Mouse (Mus musculus) T-helper 2 cell (primary cell): ENCODE data around the gene Abcb7.
"Not testable (repeated sequence)": the region's sequence is repeated elsewhere in the genome, so short reads cannot be mapped to it uniquely, and the experiment has no call there.

Source experiments
- in situ Hi-C: fragments of 300-600 bp; cut with MboI, MseI; formaldehyde crosslinking; loops from one replicate; pipeline ENCODE4 v1.15.1; 2025; ENCODE audit warnings: high pct_unique_total_duplicates

Abcb7 gene

DNA sequence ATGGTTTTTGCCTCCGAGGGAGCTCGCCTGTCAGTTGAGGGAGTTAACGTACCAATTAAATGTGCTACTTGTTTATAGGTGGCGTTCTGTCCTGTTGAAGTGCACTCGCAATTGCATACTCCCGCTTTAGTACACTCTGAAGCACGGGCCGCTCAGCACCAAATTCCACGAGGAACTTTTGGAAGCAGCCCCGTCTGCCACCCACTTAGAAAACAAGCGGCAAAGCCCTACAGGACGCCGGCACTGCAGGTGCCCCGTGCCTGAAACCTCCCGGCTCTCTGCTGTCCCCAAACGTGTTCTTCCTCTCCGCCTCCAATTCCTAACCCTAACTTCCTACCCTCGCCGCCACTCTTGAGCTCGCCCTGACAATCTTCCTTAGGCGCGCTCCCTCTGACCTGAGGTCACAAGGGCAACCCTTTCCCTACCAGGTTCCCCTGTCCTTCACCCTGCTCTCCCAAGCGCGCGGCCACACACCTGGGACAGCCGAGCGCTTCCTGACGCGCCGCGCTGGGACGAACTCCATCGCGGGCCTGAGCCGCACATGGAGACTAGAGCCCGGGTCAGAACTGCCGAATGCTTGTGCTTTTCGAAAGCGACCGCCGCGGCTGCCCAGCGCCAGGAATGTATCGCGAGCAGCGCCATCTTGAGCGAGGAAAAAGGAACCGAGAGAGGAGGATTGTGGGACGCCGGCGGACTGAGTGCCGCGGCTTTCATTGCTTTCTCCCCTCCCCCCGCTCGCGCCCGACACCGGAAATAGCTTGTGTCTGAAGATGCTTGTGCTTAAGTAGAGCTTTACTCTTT lies at the start of gene Abcb7:
Abcb7 (minus strand) TSS at position 674 of the 801 bp plus-strand sequence.
- in situ Hi-C loops: no loop called here

DNA sequence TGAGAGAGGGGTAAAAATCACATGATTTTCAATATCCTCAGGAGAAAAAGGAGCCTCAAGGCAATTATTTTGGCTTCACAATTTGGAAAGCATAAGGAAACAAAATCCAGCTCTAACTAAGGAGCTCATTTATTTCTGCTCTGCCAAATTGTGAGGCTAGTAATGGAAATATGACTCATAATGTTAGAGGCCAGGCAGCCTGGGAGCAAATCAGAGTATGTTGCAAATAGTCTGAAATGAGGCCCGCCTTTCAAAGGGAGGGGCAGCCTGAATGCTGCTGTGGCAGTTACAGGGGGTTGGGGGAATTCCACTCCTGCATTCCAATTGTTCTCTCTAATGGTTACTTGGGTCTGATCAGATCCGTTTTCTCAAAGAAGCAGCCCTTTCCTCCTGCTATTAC lies 48.1 kb upstream of the Abcb7 start:
- in situ Hi-C loops: no loop called here

DNA sequence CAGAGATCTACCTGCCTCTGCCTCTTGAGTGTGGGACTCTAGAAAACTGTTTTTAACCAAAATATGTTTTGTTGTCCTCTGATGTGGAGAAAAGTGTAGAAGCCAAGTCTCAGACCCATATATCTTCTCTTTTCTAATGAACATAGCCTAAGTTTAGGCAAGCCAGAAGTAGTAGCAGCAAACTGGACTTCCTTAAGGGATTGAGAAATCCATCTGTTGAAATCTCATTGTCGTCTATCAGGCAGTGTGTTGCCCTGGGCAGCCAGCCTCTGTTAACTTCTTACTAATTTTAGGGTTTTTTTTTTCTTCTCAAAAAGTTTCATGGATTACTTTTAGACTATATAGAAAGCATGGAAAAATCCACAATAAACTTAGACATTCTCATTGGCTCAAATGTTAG lies 38.8 kb upstream of the Abcb7 start:
- in situ Hi-C loops: no loop called here

DNA sequence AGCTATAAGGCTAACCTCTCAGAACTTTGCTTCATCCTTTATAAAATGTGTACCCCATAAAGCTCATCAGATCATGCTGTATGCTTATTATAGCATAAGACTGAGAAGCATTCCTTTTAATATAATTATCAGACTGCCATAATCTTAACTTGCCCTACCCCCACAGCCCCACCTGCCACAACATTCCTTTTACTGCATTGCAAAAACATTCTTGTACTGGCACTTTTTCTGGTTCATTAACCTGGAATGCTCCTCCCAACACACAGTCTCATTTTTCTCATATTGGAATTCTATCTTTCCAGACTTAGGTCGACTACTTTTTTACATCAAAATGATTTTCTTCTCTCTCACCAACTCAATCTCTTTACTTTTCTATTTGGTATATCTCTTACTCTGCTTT lies 19.8 kb upstream of the Abcb7 start:
- in situ Hi-C loops: no loop called here

DNA sequence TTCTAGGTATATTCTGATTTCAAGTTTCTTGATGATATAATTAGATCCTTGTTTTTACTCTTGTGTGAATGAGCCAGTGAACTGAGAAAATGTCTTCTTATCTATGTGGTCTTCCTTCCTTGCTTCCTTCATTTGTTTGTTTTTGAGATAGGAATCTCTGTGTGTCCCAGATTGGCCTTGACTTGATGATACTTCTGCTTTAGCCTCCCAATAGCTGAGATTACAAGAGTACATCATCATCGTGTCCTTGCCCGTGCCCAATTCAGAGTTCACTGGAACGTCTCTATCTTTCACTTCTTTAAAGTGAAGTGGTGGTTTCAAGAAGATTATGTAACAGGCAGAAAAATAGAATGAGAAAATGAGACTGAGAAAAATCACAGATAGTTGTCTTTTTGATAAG lies 14.5 kb upstream of the Abcb7 start:
- in situ Hi-C loops: no loop called here

DNA sequence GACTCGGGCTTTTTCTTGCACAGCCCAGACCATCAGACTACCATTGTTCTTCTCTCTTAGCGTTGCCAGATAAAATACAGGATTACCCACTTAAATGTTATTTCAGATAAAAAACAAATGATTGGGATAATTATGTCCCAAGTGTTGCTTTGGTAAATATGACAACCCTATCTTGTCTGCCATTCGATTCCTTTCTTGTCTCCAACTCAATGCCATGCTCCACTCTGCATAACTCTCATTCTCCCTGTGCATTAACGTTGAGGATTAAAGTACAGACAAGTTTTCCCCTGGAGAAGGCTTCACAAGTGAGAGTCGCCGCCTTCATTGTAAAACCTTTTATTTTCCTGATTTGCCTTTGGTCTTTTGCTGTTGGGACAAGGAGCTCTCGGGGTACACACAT lies 339 bp upstream of the Abcb7 start:
- in situ Hi-C loops: no loop called here

DNA sequence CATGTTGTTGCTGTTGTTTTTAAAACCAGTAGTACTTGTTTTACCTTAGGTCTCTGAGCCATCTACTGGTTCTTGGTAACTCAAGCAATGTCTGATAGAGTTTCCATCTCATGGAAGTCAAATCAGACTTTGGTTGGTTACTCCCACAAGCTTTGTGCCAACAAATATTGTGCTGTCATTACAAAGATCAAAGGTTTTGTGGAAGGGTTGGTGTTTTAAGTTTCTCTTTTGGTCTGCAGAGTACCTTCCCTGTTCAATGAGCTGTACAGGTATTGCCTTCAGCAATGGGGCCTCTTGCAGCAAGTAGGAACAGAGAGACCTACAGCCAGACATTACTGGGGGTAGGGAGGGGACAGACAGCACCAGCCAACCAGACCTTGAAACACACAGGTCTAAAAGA lies 5.5 kb downstream of the Abcb7 start:
- in situ Hi-C loops: no loop called here

DNA sequence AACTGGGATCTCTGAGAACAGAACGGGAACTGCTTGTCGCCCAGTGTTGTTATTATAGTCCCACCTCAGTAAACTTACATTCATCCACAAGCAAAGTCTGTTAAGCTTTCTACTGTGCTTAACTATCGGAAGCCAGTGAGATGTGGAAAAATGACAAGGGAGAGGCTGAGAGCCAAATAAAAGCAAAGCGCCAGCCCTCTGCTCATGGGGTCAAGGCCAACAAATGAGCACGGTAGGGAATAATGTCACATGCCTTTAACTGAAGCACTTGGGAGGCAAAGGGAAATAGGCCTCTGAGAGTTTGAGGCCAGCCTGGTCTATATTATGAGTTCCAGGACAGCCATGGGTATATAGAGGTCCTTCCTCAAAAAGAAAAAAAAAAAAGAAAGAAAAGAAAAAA lies 11.2 kb downstream of the Abcb7 start:
- in situ Hi-C loops: no loop called here

DNA sequence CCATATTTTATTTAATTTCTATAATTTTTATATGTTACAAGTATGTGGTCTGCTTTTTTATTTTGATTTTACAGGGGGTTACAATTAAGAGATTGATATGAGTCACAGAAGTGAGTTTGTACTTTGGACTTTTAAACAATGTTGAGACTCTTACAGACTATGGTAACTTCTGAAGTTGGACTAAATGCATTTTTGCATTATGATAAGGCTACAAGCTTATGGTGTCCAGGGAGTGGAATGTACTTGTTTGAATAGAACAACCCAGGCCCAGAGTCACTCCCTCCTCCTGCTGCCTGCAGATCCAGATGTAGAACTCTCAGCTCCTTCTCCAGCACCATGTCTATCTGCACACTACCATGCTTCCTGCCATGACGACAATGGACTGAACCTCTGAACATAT lies 12.5 kb downstream of the Abcb7 start:
- in situ Hi-C loops: no loop called here

DNA sequence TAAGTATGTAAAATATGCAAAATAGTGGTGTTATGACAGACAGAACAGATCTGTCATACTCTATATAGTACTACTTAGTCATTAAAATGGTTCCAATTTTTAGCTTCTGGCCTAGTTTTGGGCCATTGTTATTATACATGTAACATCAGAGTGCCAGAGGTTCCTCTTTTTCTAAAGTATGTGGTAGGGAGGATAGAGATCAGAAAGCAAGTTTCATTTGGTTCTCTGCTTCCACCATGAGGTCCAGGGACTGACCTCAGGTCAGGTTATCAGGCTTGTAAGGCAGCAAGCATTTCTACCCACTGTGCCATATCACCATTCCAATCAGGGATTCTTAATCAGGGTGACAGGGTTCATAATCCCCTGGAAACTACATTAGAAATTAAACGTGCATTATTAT lies 16.1 kb downstream of the Abcb7 start:
- in situ Hi-C loops: no loop called here

DNA sequence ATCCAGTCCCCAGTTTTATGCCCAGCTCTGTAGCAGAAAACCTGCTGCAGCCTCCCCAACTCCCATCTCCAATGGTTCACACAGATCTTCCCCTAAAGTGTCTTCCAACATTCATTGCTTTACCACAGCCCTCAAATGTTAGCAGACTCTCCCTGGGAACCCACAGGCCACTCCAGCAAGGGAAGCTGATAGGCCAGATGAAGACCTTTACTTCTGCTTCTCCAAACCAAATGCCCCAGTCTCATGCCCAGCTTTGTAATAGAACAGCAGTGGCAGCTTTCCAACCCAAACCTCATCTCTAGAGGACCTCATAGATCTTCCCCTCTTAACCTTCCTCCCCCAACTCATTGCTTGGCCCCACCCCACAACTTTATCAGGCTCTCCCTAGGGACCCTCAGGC lies 54.0 kb downstream of the Abcb7 start:
- in situ Hi-C loops: no loop called here

DNA sequence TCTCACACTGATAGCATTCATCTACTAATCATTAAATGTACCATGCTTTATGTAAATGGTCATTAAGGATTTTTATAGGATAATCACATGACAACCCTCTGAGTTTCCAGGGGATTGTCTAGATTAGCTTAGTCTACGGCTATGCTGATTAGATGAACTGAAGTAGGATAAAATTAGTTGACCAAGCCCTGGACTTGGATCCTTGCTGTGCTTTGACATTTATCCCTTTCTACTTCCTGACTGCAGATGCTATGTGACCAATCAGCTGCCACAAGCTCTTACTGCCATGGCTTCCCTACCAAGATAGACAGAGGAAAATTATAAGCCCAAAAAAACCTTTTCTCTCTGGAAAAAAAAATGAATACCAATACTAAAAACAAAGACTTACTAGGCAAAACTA lies 57.8 kb downstream of the Abcb7 start:
- in situ Hi-C loops: no loop called here

DNA sequence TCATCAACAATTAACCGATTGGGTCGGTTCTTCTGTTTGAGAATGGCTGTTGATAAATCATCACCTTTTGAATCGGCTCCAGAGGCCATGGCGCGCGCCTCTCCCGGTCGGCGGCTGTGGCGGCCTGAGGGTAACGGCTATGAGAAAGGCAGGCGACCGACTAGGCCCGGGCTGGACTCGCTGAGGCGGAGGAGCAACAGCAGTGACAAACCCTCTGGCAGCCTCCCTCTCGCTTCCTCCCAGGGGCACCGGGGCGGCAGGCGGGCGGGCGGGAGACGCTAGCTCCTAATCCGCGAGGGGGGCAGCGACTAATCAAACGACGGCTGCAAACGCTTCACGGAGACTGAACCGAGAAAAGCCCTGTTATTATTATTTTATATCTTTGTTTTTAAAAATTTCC lies 65.5 kb downstream of the Abcb7 start:
- in situ Hi-C loops: not testable (repeated sequence)

DNA sequence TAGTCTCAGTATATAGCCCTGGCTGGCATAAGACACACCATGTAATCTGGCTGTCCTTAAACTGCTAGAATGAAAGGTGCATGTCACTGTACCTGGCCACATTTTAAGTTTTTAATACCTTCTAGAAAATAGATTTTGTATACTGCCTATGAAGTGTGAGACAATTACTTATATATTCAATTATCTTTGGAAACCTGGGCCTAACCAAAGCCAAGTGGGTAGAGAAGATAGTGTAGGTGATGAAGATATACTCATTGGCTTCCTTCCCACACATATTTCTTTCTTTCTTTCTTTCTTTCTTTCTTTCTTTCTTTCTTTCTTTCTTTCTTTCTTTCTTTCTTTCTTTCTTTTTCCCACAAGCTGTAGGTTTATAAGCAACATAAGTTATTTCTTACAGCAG lies 121.9 kb downstream of the Abcb7 start:
- in situ Hi-C loops: no loop called here

DNA sequence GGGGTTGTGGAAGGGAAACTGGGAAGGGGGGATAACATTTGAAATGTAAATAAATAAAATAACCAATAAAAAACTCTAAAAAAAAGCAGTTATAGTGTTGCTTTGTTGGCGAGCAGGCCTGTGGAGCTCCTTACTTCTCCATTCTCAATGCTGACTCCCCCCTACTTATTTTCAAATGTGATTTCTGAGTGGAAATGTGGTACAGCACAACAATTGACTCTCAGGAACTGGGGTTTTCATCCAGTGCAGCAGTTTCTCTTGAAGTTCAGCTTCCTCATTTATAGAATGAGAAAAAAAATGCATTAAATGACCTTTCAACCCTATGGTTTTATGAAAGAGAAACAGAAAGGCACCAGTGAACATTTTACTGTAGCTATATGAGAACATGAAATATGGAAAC lies 133.8 kb downstream of the Abcb7 start:
- in situ Hi-C loops: no loop called here

DNA sequence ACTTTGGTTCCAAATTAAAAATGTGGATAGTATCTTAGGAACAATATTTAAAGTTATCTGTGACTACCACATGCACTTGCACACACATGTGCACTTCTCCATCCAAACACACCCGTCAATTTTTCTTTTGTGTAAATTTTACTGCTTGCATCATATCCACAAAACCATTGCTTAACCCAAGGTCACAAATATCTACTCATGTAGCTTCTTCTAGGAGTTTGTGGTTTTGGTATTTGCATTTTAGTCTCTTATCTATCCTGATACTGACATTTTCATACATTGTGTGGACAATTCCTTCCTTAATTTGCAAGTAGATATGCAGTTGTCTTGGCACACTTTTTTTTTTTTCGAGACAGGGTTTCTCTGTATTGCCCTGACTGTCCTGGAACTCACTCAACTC lies 149.3 kb downstream of the Abcb7 start:
- in situ Hi-C loops: no loop called here

DNA sequence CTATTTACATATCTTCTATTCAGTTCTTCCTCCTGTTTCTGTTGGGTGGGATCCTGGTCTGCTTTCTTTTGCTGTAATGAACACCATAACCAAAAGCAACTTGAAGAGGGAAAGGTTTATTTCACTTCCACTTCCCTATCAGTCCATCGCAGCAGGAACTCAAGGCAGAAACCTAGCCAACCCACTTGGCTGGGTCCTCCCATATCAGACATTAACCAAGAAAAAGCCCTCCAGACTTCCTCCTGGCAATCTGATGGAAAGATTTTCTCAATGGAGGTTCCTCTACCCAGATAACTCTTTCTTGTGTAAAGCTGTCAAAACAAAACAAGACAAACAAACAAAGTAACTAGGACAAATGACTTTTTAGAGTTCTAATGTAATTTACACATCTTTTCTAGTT lies 151.2 kb downstream of the Abcb7 start:
- in situ Hi-C loops: no loop called here

DNA sequence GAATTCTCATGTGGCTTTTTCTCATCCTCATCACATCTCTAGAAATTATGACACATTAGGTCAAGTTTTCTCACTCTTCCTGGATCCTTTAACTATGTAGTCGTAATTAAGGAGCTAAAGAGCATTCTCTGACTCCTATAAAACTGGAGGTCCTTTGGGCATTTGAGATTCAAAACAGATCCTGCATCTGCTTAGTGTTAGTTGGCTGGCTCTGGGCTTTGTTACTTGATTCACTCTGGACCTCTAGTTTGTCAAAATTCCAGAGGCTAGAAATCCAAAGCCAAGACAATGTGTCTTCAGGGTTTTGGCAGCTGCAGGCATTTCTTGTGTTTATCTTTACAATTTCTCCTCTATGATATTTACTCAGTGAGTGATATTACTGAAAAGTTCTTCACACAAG lies 157.1 kb downstream of the Abcb7 start:
- in situ Hi-C loops: no loop called here
